Mouse (Mus musculus): ENCODE measurements around the gene Ucp3. TPM values are rescaled to one million over a fixed set of nuclear protein-coding genes. Genes with fewer than 3 reads are reported as not detected.

Gene Ucp3
- polyA plus RNA-seq, 1 experiment = not detected

DNA sequence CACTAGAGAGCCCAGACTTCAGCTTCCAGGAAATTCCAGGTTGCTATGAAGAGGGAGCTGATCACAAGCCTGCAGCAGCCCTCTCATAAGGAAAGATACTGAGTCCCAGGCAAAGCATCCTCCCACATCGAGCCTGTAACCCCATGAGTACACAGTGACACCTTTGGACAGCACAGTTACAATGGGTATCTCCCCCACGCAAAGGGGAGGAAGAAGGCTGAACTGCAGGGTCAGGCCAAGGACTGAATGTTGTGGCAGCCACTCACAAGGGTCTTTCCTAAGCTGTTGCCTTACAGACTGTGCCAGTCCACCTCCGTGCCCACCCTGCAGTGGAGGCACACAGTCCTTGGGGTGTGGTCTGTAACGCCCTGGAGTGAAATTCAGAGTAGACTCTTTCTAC is 33.7 kb downstream of the Ucp3 start:
- Histone ChIP-seq H3K9me3 (no peaks in the 10 kb centered on the region), H3K4me1 (peaks cover 67% of the 10 kb centered on the region), H3K4me3 (replicated peaks) (no peak overlapping the region), H3K36me3 (replicated peaks; ENCODE audit: low read length) (no peaks in the 10 kb centered on the region), H3K27me3 (replicated peaks) (peaks cover 22% of the 10 kb centered on the region)
- TF ChIP-seq GATA1 (IDR thresholded peaks at IDR 0.05; ENCODE audit: borderline replicate concordance, low read length) (no peak), FLI1 (IDR thresholded peaks at IDR 0.05; ENCODE audit: low read length) (no peak)

DNA sequence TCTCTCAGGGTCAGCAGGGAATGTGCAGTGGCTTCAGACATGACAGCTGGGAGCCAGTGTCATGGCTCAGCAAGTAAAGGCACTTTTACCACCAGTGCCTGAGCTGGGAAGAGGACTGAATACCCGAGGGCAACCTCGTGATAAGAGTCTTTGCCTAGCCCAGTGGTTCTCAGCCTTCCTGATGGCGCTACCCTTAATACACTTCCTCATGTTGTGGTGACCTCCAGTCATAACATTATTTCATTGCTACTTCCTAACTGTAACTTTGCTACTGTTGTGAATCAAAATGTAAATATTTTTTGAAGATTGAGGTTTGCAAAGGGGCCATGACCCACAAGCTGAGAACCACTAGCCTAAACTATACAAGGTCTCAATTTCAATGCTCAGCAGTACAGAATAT is 35.9 kb downstream of the Ucp3 start:
- Histone ChIP-seq H3K4me3 (replicated peaks) (peak overlapping the region; percentile 44), H3K4me1 (peaks cover 54% of the 10 kb centered on the region), H3K27me3 (replicated peaks) (peaks cover 39% of the 10 kb centered on the region), H3K9me3 (no peaks in the 10 kb centered on the region), H3K36me3 (replicated peaks; ENCODE audit: low read length) (no peaks in the 10 kb centered on the region)
- TF ChIP-seq GATA1 (IDR thresholded peaks at IDR 0.05; ENCODE audit: borderline replicate concordance, low read length) = no peak
- no peak for TF ChIP-seq FLI1 (IDR thresholded peaks at IDR 0.05; ENCODE audit: low read length)

DNA sequence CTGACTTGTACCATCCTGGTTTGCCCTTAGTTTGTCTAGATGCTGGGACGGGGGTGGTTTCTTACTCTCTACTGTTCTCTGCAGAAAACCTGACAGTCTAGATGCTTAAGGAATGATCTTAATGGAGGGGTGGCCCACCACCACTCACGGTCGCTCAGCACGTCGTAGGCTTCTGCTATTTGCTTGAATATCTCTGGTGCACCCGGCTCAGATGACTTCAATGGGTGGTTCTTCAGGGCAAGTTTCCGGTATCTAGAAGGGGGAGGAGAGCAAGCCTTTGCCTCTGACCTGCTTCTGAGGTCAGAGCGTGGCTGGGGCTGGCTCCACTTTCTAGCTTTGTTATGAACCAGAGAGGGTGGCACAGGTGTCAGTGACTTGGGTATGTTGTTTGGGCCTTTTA is 38.8 kb downstream of the Ucp3 start:
- Histone ChIP-seq H3K9me3 (no peaks in the 10 kb centered on the region), H3K4me1 (peaks cover 37% of the 10 kb centered on the region), H3K36me3 (replicated peaks; ENCODE audit: low read length) (no peaks in the 10 kb centered on the region), H3K27me3 (replicated peaks) (peaks cover 28% of the 10 kb centered on the region), H3K4me3 (replicated peaks) (no peak overlapping the region)
- no peak for TF ChIP-seq FLI1 (IDR thresholded peaks at IDR 0.05; ENCODE audit: low read length)
- no peak for TF ChIP-seq GATA1 (IDR thresholded peaks at IDR 0.05; ENCODE audit: borderline replicate concordance, low read length)

DNA sequence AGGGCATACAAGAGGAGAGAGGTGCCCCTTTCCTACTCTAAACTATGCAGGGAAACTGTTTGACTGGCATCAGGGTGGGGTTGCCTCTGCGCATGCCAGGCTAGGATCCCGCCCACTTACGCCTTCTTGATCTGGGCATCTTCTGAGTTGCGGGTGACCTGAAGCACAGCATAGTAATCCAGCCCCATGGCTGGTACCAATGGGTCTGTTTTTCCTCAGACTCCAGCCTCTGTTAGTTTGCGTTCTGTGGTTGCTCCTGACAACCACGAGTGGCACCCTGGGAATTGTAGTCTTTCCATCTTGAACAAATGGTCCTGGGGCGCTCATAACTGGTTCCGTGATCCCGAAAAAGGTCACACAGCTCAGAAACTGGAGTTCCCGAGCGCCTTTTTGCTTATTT is 41.8 kb downstream of the Ucp3 start, which contains the start of gene Dnajb13:
Gene Dnajb13 (minus strand): TSS at position 388 of the 400 bp plus-strand sequence.
- Histone ChIP-seq H3K27me3 (replicated peaks) (peaks cover 29% of the 10 kb centered on the region), H3K9me3 (no peaks in the 10 kb centered on the region), H3K36me3 (replicated peaks; ENCODE audit: low read length) (no peaks in the 10 kb centered on the region), H3K4me3 (replicated peaks) (no peak within 1 kb of the TSS), H3K4me1 (peaks cover 21% of the 10 kb centered on the region)
- TF ChIP-seq GATA1 (IDR thresholded peaks at IDR 0.05; ENCODE audit: borderline replicate concordance, low read length) (no peak), FLI1 (IDR thresholded peaks at IDR 0.05; ENCODE audit: low read length) (no peak)

DNA sequence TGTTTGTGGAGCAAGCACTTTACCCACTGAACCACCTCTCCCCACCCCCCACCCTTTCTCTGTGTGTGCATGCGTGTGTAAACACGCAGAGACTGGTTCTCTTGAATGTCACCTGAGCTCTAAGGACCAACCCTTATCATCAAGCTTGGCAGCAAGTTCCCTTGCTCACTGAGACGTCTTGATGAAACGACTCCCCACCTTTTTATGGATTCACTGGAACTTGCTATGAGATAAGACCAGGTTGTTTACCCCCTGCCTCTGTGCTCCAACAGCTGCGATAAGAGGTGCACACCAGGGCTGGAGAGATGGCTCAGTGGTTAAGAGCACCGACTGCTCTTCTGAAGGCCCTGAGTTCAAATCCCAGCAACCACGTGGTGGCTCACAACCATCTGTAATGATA is 47.4 kb downstream of the Ucp3 start:
- Histone ChIP-seq H3K4me3 (replicated peaks) (no peak overlapping the region), H3K27me3 (replicated peaks) (peaks cover 2% of the 10 kb centered on the region), H3K9me3 (peaks cover 8% of the 10 kb centered on the region), H3K4me1 (peaks cover 16% of the 10 kb centered on the region), H3K36me3 (replicated peaks; ENCODE audit: low read length) (no peaks in the 10 kb centered on the region)
- no peak for TF ChIP-seq GATA1 (IDR thresholded peaks at IDR 0.05; ENCODE audit: borderline replicate concordance, low read length)
- no peak for TF ChIP-seq FLI1 (IDR thresholded peaks at IDR 0.05; ENCODE audit: low read length)

- Histone ChIP-seq H3K27me3 (replicated peaks) (peaks cover 2% of the 10 kb centered on the region), H3K9me3 (peaks cover 8% of the 10 kb centered on the region), H3K4me1 (peaks cover 17% of the 10 kb centered on the region), H3K36me3 (replicated peaks; ENCODE audit: low read length) (no peaks in the 10 kb centered on the region), H3K4me3 (replicated peaks) (peak overlapping the region; percentile 71)
- no peak for TF ChIP-seq GATA1 (IDR thresholded peaks at IDR 0.05; ENCODE audit: borderline replicate concordance, low read length)
- no peak for TF ChIP-seq FLI1 (IDR thresholded peaks at IDR 0.05; ENCODE audit: low read length)
Measured at GRCm38 (mm10) chr7:100520663-100521285, 48.0 kb downstream of the Ucp3 start.

GRCm38 (mm10) chr7:100522222-100522621 is 49.4 kb downstream of the Ucp3 start:
- Histone ChIP-seq H3K9me3 (peaks cover 8% of the 10 kb centered on the region), H3K4me3 (replicated peaks) (no peak overlapping the region), H3K4me1 (peaks cover 29% of the 10 kb centered on the region), H3K27me3 (replicated peaks) (peaks cover 2% of the 10 kb centered on the region), H3K36me3 (replicated peaks; ENCODE audit: low read length) (no peaks in the 10 kb centered on the region)
- TF ChIP-seq FLI1 (IDR thresholded peaks at IDR 0.05; ENCODE audit: low read length) (no peak), GATA1 (IDR thresholded peaks at IDR 0.05; ENCODE audit: borderline replicate concordance, low read length) (no peak)

DNA sequence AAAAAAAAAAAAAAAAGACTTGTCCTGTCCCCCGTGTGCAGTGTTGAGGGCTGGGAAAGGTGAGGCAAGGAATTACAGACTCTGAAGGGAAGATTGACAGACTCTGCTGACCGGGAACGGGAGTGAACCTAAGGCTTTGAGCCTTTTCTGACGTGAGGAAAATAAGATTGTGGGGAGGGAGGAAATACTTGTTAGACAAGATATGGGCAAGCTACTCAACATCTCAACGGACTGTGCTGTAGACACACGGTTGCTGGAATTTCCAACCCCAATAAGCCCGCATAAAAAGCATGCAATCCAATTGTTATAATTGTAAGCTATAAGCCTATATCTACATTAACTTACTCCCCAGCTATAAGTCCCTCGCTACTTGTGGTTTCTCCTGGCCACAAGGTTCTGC is 51.9 kb downstream of the Ucp3 start:
- Histone ChIP-seq H3K36me3 (replicated peaks; ENCODE audit: low read length) (no peaks in the 10 kb centered on the region), H3K9me3 (peaks cover 8% of the 10 kb centered on the region), H3K4me3 (replicated peaks) (no peak overlapping the region), H3K4me1 (peaks cover 26% of the 10 kb centered on the region), H3K27me3 (replicated peaks) (no peaks in the 10 kb centered on the region)
- TF ChIP-seq GATA1 (IDR thresholded peaks at IDR 0.05; ENCODE audit: borderline replicate concordance, low read length) (no peak), FLI1 (IDR thresholded peaks at IDR 0.05; ENCODE audit: low read length) (no peak)

- TF ChIP-seq FLI1 (IDR thresholded peaks at IDR 0.05; ENCODE audit: low read length) (no peak), GATA1 (IDR thresholded peaks at IDR 0.05; ENCODE audit: borderline replicate concordance, low read length) (no peak)
- Histone ChIP-seq H3K4me1 (peaks cover 46% of the 10 kb centered on the region), H3K9me3 (no peaks in the 10 kb centered on the region), H3K27me3 (replicated peaks) (no peaks in the 10 kb centered on the region), H3K36me3 (replicated peaks; ENCODE audit: low read length) (no peaks in the 10 kb centered on the region), H3K4me3 (replicated peaks) (no peak overlapping the region)
Measured at GRCm38 (mm10) chr7:100530766-100531165, 58.0 kb downstream of the Ucp3 start.

DNA sequence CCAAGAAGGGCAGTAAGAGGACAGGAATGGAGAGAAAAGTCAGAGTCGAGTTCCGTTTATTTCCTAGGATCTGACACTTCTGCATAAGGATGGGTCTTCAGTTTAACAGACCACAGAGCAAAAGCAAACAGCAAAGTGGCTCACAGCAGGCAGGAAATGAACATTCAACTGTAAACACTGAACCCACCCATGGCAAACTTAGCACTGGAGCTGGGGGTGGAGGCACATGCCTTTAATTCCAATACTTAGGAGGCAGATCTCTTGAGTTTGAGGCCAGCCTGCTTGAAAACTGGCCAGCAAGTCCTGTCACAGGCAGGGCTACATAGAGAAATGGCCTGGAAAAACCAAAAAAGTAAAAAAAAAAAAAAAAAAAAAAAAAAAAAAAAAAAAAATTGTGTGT is 60.7 kb downstream of the Ucp3 start:
- Histone ChIP-seq H3K4me1 (peaks cover 44% of the 10 kb centered on the region), H3K27me3 (replicated peaks) (no peaks in the 10 kb centered on the region), H3K36me3 (replicated peaks; ENCODE audit: low read length) (peaks cover 3% of the 10 kb centered on the region), H3K4me3 (replicated peaks) (no peak overlapping the region), H3K9me3 (no peaks in the 10 kb centered on the region)
- TF ChIP-seq FLI1 (IDR thresholded peaks at IDR 0.05; ENCODE audit: low read length) (no peak), GATA1 (IDR thresholded peaks at IDR 0.05; ENCODE audit: borderline replicate concordance, low read length) (no peak)
